Mouse (Mus musculus): ENCODE measurements around the gene Vps53.

Vps53 gene

GRCm38 (mm10) chr11:76167079-76167765, 12.2 kb downstream of the Vps53 start:
- DNase-seq: peak; percentile 82 to 86

GRCm38 (mm10) chr11:76166657-76167056, 12.8 kb downstream of the Vps53 start:
- DNase-seq: no peak

GRCm38 (mm10) chr11:76160251-76160650, 19.2 kb downstream of the Vps53 start:
- no peak for DNase-seq

- DNase-seq: no peak
Measured at GRCm38 (mm10) chr11:76158375-76158774, 21.1 kb downstream of the Vps53 start.

GRCm38 (mm10) chr11:76154861-76155260, 24.6 kb downstream of the Vps53 start:
- DNase-seq: no peak

- DNase-seq: no peak
Measured at GRCm38 (mm10) chr11:76154200-76154599, 25.2 kb downstream of the Vps53 start.

- DNase-seq: no peak
Measured at GRCm38 (mm10) chr11:76153236-76153951, 26.1 kb downstream of the Vps53 start.

- DNase-seq: no peak
Measured at GRCm38 (mm10) chr11:76150980-76151379, 28.5 kb downstream of the Vps53 start.

GRCm38 (mm10) chr11:76148055-76149008, 31.1 kb downstream of the Vps53 start:
- DNase-seq: no peak

GRCm38 (mm10) chr11:76146187-76147010, 33.0 kb downstream of the Vps53 start:
- DNase-seq: no peak

- no peak for DNase-seq
Measured at GRCm38 (mm10) chr11:76145169-76145568, 34.3 kb downstream of the Vps53 start.

- DNase-seq: no peak
Measured at GRCm38 (mm10) chr11:76144386-76144785, 35.1 kb downstream of the Vps53 start.

- DNase-seq: no peak
Measured at GRCm38 (mm10) chr11:76137996-76138395, 41.5 kb downstream of the Vps53 start.

- no peak for DNase-seq
Measured at GRCm38 (mm10) chr11:76135641-76136437, 43.6 kb downstream of the Vps53 start.

GRCm38 (mm10) chr11:76130859-76131258, 48.6 kb downstream of the Vps53 start:
- no peak for DNase-seq

- no peak for DNase-seq
Measured at GRCm38 (mm10) chr11:76125386-76125785, 54.1 kb downstream of the Vps53 start.

- DNase-seq: no peak
Measured at GRCm38 (mm10) chr11:76123517-76123916, 55.9 kb downstream of the Vps53 start.

- DNase-seq: no peak
Measured at GRCm38 (mm10) chr11:76122571-76122970, 56.9 kb downstream of the Vps53 start.

GRCm38 (mm10) chr11:76121086-76121485, 58.4 kb downstream of the Vps53 start:
- no peak for DNase-seq

- no peak for DNase-seq
Measured at GRCm38 (mm10) chr11:76120407-76120901, 59.0 kb downstream of the Vps53 start.

- DNase-seq: no peak
Measured at GRCm38 (mm10) chr11:76110416-76110815, 69.0 kb downstream of the Vps53 start.
